Mouse (Mus musculus) gastrocnemius, adult 2 months (tissue): ENCODE measurements around the gene Pcmt1. TPM values are rescaled to one million over a fixed set of nuclear protein-coding genes. Genes with fewer than 3 reads are reported as not detected.

ENCODE experiments used
- DNase-seq: peaks from one replicate; pipeline ENCODE4 v3.0.0; 2022
- H3K27ac ChIP-seq: fragments of 200-600 bp; 2 replicates; pipeline ENCODE4 v1.8.1; 2022; ENCODE audit warnings: mild to moderate bottlenecking
- H3K4me3 ChIP-seq: fragments of 200-600 bp; 2 replicates; pipeline ENCODE4 v1.8.1; 2022; ENCODE audit warnings: mild to moderate bottlenecking, moderate library complexity
- CTCF ChIP-seq: fragments of 200-600 bp; IDR thresholded peaks from 2 replicates; pipeline ENCODE4 v1.8.1; 2022; ENCODE audit warnings: antibody characterized with exemption, mild to moderate bottlenecking, moderate library complexity
- intact Hi-C: fragments of 180-260 bp; cut with DNase I; formaldehyde crosslinking; loops from one replicate; pipeline ENCODE4 v1.15.1; 2025
- total RNA-seq, 2 experiments: library from RNA; stranded (reverse); gene quantifications; 2 replicates each; pipeline ENCODE4 v1.2.3; 2021

Gene Pcmt1
- total RNA-seq, 2 experiments from 2014 or later: 102 to 110 TPM

DNA sequence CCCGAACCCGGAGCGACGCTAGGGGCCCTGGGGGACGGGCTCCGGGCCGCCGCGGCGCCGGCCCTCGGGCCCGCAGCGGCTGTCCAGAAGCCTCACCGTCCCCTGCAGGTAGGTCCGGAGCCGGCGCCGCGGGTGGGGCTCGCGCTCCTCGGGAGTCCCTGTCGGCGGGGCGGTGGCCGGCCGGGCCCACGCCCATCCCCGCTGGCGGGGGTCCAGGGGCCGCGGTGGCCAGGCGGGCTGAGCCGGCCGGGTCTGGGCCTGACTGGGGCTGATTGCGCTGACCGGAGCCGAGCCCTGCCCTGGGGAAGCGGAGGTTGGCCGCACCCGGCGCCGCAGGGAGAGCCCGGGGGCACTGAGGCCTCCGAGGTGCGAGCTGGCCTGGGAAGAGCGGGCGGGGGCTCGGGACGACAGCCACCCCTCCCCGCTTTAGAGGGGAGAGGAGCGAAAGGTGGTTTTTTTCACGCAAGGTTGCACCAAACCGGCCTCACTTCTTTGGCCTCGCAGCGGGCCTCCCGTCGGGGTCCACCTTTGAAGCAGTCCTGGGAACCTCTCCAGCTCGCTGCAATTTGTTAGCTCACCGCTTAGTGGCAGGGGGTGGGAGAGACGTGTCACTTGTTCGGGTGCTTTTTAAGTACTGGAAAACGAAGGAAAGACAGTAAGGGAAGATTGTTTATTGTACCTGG is 548 bp upstream of the Pcmt1 start:
- Histone ChIP-seq H3K4me3 (peak overlapping the region; percentile 83), H3K27ac (peak overlapping the region; percentile 98)
- TF ChIP-seq CTCF: peak; percentile 37; the same call in 1 of the 2 replicates
- peak; percentile 91 for DNase-seq
- intact Hi-C loops: loop anchor here (2.0 to 5.0 kb wide), 2 partner anchors 15 to 96 kb away; partner anchors contain the start of gene Nup43

- DNase-seq: no peak
- peak; percentile 68 for TF ChIP-seq CTCF
- H3K27ac ChIP-seq: no peak overlapping the region
- intact Hi-C loops: no loop called here
- no peak overlapping the region for H3K4me3 ChIP-seq
Observed at GRCm38 (mm10) chr10:7673673-7674072, 7.3 kb downstream of the Pcmt1 start.

- TF ChIP-seq CTCF: no peak
- intact Hi-C loops: loop anchor here (2.0 kb wide), 1 partner anchor 13 kb away; the partner anchor contains the start of genes Lats1 and Pcmt1
- peak; percentile 93 for DNase-seq
- peak within 1 kb of the TSS; percentile 87 for H3K27ac ChIP-seq
- H3K4me3 ChIP-seq: peak within 1 kb of the TSS; percentile 84
Observed at GRCm38 (mm10) chr10:7667342-7667802, 13.6 kb downstream of the Pcmt1 start, which contains the start of gene Nup43. TSS of gene Nup43 (plus strand) at chr10:7667503.

GRCm38 (mm10) chr10:7664889-7665288 is 16.0 kb downstream of the Pcmt1 start:
- DNase-seq: no peak
- Histone ChIP-seq H3K4me3 (no peak overlapping the region), H3K27ac (no peak overlapping the region)
- intact Hi-C loops: loop anchor here (5.0 kb wide), 1 partner anchor 38 kb away; no protein-coding TSS in a partner anchor
- TF ChIP-seq CTCF: no peak

GRCm38 (mm10) chr10:7664027-7664526 is 16.9 kb downstream of the Pcmt1 start:
- no peak for DNase-seq
- intact Hi-C loops: loop anchor here (5.0 kb wide), 1 partner anchor 37 kb away; no protein-coding TSS in a partner anchor
- TF ChIP-seq CTCF: no peak
- peak overlapping the region; percentile 74 for H3K4me3 ChIP-seq
- H3K27ac ChIP-seq: peak overlapping the region; percentile 97

DNA sequence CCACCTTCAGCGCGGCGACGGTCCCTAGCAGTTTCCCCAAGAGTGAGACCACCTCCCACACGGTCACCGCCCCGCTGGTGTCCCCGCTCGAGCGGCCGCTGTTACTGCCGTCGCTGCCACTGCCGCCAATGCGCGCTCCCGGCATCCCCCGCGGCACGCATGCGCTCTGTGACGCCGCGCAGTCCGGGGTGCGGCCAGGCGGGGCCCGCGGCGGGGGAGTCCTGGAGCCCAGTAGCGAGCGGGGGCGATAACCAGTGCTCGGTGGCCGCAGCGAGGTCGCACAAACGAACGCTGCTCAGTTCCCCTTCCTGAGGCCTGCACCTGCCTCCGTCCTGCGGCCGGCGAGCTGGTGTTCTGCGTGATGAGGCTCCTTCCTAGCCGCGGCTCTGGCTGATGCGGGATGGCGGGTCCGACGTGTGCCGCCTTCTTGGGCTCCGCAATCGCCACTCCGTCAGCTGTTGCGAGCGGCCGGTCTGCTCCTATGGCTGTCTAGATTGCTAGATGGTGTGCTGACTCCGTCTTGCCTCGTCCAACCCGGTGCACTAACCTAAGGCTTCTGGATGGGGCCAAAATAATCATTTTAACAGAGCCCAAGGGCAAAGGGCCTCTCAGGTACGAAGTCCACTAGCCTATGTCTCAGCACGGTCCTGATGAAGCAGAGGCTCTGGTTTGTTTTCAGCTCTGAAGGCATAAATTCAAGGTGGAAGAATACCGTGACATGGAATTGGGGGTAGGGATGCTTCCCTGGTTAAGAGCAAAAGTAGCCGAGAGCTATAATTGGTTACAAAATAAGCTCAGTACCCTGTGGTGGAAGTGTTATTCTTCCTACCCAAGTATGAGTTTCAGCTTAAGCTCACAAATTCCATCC is 17.5 kb downstream of the Pcmt1 start:
- intact Hi-C loops: loop anchor here (5.0 kb wide), 1 partner anchor 36 kb away; no protein-coding TSS in a partner anchor
- peak; percentile 96 for DNase-seq
- no peak for TF ChIP-seq CTCF

DNA sequence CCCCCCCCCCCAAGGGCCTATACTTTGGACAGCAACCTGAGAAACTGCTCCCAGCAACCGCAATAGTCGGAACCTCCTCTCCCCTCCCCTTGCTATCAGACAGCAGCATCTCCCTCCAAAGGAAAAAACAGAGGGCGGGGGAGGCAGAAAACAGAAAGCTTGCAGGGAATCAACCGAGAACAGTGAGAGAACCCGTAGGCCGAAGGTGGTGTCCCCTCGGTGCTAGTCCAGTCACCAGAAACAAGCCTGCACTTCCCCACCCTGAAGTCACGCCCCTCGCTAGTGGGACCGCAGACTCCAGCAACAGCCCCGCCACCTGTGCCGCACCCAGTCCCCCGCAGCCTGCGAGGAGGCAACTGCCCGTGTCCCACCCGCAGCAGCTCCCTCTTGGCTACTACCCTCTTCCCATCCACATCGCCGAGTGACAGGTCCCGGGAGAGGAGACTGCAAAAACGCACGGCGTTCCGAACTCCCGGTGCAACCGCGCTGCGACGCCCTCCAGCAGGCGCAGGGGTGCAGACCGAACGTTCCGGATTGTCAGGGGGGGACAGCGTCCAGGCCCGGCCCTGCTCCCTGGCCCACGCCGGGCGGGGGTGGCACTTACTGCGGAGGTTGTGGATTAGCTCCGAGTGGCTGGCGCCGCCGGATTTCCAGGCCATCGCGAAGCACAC is 18.3 kb downstream of the Pcmt1 start:
- peak overlapping the region; percentile 97 for H3K27ac ChIP-seq
- peak overlapping the region; percentile 74 for H3K4me3 ChIP-seq
- DNase-seq: no peak
- intact Hi-C loops: loop anchor here (5.0 kb wide), 1 partner anchor 35 kb away; no protein-coding TSS in a partner anchor
- no peak for TF ChIP-seq CTCF

More for the DNA sequence above, 17.5 kb downstream of the Pcmt1 start:
- H3K4me3 ChIP-seq: peak overlapping the region; percentile 74
- H3K27ac ChIP-seq: peak overlapping the region; percentile 97

GRCm38 (mm10) chr10:7651057-7651456 is 29.9 kb downstream of the Pcmt1 start:
- no peak for DNase-seq
- intact Hi-C loops: no loop called here
- no peak for TF ChIP-seq CTCF
- no peak overlapping the region for H3K4me3 ChIP-seq
- H3K27ac ChIP-seq: no peak overlapping the region

DNA sequence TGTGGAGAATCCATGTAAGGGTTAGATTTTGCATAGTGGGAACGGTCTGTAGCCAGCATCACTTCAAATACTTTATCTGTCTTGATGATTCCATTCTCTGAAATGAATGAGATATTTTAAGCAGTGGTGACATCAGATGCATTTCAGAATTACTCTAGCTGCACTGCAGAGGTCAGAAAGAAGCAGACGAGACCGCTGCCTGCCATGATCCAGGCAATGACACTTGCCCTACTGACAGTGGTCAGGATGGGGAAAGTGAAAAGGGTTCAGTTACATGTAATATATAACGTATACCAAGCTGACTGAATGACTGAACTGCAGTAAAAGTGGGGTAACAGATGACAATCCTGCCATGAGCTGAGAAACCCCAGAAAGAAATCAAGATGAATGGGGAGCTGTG is 31.9 kb downstream of the Pcmt1 start:
- no peak for TF ChIP-seq CTCF
- intact Hi-C loops: no loop called here
- H3K27ac ChIP-seq: peak overlapping the region; percentile 64; the same call in 1 of the 2 replicates

GRCm38 (mm10) chr10:7645911-7646310 is 35.0 kb downstream of the Pcmt1 start:
- DNase-seq: no peak
- Histone ChIP-seq H3K4me3 (no peak overlapping the region), H3K27ac (no peak overlapping the region)
- intact Hi-C loops: no loop called here
- TF ChIP-seq CTCF: no peak

More for the DNA sequence above, 31.9 kb downstream of the Pcmt1 start:
- DNase-seq: no peak
- H3K4me3 ChIP-seq: no peak overlapping the region

DNA sequence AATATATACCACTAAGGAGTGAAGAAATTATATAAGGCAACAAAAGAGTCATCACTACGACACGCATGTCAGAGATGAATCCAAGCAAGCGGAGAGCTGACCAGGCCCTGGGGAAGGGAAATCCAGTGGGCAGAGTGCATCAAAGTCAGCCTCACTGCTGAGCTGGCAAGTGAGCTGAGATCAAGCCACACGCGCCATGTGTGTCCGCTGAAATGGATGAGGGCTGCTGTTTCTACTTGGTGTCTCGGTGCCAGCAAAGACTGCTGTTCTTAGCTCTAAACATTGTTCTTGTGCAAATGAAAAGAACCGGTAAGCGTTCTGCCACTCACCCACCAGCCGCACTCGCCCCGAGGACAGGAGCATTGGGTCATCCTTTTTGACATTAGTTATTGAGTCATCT is 40.6 kb downstream of the Pcmt1 start:
- intact Hi-C loops: no loop called here
- Histone ChIP-seq H3K4me3 (no peak overlapping the region), H3K27ac (no peak overlapping the region)
- no peak for TF ChIP-seq CTCF
- DNase-seq: no peak
